Mouse (Mus musculus): ENCODE measurements around the gene Bhlhb9.
"Not testable (repeated sequence)": the region's sequence is repeated elsewhere in the genome, so short reads cannot be mapped to it uniquely, and the experiment has no call there.

Bhlhb9 gene

DNA sequence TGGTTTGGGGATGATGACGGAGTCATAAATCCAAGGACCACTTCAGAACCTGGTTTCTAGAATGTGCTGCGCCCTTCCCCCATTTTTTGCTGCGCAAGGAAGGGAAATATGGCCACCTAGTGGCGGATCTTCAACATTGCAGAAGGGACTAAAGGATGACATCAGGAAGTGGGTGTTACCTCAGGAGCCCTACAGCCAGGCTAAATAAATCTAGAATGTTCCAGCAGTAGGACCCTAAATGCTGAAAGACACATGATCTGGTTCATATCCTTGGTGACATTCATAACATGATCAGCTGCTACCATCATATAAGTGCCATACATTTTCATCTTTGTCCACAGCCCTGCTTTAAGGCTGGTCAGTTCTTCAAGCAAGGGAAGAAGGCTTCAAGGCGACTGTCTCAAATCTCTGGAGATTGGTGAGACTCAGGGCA, at the start of gene Bhlhb9:
Gene Bhlhb9 (plus strand): TSS at position 383 of the 433 bp plus-strand sequence.
- DNase-seq (ENCODE audit: low spot score in 2 of 2) = peak in 1 of 2 experiments; percentile 32

DNA sequence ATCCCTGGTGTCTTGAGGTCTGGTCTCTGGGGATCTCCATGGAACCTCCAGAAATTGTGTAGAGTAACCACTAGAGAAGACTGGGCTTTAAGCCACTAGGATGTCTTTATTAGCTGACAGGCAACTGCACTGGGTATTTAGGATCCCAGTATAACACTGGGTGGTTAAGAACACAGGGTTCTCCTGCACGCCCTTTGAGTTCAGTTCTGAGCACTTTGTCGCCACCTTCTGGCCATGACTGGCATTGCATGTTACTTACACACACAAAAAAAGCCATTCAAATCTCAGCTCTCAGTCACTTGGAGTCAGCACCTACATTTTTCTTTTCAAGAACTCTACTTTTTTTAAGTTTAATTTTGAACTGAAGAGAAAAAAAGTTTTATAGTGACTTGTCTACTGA, 44.6 kb upstream of the Bhlhb9 start:
- peak; percentile 58 to 77 for DNase-seq (ENCODE audit: low spot score in 2 of 2)

DNA sequence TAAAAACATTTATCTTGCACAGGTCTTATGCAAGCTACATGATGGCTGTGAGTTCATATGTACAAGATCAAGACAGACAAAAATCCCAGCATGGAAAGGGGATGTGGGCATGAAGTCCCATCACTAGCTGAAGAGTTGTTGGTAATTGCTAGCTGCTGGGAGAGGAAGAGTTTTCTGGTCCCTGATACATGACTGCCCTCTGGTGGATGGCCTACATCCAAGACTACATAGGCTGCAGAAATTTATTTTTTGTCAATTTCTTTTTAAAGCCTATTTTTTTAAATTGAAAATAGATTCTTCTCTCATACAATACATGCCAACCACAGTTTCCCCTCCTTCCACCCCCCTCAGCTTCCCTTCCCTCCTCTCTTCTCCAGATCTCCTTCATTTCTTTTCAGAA, 35.7 kb upstream of the Bhlhb9 start:
- DNase-seq (ENCODE audit: low spot score in 2 of 2) = peak in 1 of 2 experiments; percentile 15

DNA sequence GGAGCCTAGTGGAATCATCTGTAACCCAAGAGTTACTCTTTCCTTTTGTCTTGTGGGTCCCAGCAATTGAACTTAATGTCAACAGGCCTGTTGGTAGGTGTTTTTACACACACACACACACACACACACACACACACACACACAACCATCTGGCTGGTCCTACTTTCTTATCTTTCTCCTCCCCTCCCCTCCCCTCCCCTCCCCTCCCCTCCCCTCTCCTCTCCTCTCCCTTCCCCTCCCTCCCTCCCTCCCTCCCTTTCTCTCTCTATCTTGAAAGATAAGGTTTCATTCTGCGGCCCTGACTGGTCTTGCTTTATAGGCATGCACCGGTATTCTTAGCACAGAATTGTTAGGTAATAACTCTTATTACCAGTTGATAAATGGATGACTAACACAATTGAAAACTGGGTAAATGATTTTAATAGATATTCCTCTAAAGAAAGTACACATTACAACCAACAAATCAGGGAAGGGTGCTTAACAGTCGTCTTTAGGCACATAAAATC, 29.3 kb upstream of the Bhlhb9 start:
- no peak for DNase-seq (ENCODE audit: low spot score in 2 of 2)

DNA sequence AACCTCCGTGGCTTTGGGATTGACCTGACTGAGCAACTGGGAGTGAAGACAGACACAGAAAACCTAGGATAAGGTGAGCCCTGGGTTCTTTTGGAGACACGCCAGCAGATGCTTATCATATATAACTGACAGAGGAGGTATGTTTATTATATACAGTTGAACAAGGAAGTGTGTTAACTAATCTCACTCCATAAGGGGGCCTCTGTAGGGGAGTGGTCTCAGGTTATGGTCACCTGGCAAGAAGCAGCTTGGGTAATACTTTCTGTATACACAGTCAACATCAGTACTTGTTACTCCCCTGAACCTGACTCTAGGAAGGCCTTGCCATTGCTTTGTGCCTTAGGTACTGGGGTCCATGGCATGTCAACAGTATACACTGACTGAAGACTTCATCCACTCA, 28.8 kb upstream of the Bhlhb9 start:
- DNase-seq (ENCODE audit: low spot score in 2 of 2) = no peak

DNA sequence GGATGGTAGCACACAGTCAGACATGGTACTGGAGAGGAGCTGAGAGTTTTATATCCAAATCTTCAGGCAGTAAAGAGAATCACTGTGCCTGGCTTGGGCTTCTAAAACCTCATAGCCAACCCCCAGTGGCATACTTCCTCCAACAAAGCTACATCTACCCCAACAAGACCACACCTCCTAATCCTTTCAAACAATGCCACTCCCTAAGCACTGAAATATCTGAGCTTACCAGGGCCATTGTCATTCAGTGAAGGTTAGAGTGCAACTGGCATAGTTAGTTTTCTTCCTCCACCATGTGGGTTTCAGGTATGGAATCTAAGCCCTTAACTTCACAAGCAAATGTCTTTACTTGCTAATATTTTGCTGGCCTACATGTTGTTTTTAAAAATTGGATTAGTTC, 5.9 kb upstream of the Bhlhb9 start:
- no peak for DNase-seq (ENCODE audit: low spot score in 2 of 2)

DNA sequence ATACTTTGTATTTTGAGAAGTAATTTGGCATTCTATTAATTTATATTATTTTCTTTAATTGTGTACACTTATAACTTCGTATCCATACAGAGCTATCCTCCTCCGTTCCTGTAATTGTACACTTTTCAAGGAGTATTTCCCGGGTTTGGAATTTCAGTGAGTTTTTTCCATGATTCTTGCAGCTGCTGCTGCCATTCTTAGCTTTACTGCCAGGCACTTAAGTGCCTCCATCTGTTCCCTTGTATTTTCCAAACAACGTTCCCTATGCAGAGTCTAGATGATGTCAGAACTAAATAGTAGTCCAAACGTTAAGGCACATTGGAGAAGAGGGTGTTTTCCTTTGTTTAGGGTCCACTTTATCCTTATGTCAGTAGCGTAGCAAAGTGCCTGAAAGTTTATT, 5.1 kb upstream of the Bhlhb9 start:
- no peak for DNase-seq (ENCODE audit: low spot score in 2 of 2)

DNA sequence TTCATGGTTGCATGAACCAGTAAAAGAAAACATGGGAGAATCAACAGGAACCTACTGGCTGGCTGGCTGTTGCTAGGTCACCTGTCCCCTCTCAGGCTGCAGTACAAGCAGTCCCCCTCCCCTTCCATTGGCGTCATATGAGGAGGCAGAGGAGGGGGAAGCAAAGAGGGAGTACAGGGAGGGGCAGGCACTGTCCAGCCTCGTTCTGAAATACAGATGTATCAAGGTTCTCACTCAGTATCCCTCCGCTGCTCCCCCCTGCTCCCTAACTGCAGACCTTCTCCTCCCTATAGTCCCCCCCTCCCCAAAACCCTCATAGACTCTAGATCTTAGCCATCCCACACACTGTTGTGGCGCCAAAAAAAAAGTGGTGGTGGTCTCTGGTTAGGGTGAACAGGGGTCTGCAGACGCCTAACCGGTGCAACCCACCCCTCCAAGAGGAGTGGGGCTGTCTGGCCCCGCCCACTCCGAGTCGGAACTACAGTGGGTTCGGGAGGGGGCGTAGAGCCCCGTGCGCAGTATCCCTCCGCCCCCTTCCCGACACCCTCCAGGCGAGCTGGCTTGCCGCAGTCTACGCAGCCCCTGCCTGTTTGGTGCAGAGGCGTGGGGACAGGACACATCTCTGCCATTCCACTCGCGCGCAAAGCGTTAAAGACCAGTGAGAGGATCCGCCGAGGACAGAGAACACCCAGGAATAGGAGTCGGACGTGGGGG, 1.6 kb upstream of the Bhlhb9 start:
- DNase-seq (ENCODE audit: low spot score in 2 of 2) = peak in 1 of 2 experiments; percentile 16

DNA sequence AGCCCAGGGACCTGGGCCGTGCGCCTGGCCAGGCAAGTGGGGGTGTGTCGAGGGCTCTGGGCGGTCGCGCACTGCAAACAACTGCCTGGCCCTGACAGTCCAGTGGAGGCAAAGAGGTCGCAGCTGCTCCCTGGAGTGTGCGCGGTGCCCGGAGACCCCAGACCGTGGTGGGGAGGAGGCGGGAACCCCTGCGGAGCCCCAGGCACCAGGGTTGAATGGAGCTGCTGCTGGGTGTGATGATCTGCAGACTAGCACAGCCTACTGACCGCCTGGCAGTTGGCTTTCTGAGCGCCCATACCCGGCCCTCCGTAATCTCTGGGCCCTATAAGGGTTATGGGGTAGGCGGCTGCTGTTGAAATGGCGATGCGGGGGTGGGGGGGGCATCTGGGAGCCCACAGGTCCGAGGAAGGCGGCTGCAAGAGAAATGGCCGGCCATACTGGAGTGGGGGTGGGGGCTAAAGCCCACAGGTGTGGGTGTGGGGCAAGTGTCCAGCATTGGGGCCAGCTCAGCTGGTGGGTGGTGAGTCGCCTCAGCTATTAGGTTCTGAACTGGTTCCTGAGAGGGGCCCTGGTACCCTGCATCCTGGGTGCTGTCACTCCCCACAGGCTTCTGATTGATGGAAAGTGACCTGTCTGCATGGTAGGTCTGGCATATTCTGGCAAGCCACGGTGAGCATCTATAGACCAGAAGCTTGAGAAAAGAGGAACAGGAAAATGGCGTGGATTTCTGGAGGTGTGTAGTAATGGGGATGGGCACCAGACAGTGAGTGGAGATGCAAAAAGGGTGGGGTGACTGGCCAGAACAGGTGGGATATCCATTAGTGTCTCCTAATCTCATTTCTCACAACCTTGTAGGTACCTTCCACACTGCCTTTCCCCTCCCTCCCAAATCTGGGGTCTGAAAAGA, 836 bp upstream of the Bhlhb9 start:
- DNase-seq (ENCODE audit: low spot score in 2 of 2) = not testable (repeated sequence)

DNA sequence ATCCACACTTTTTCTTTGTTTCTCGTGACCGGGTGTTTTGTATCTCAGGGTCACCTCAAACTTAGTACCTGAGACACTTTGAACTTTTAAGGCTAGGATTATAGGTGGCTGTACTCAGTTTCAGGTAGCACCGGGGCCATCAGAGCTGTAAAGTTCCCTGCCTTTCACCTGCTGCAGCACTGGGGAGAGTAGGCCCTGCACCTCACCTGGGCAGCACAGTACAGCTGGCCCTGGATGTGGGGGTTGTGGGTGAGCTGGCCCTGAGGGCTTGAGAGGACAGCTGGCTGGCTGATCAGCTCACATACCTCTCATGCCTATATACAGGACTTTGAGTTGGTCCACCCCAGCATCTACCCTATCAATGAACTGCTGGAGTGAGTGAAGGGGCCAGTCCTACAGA, 6.8 kb downstream of the Bhlhb9 start:
- no peak for DNase-seq (ENCODE audit: low spot score in 2 of 2)

DNA sequence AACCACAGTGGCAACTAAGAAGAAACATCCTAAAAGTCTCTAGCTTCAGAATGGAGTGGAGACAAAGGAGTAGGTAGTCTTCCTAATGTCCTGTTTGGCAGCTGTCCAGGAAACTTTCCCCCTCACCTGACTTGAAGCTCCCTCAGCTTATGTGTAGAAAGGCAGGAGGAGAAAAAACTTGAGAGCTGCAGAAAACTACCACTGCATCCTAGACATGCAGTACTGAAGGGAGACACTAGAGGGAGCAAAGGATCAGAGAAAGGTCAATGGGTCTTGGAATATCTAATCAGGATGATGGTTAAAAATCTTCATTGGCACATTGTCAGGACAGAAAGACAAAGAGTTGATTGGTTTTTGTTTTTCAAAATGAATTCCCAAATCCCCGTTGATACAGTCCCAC, 8.4 kb downstream of the Bhlhb9 start:
- DNase-seq (ENCODE audit: low spot score in 2 of 2) = peak in 1 of 2 experiments; percentile 23

DNA sequence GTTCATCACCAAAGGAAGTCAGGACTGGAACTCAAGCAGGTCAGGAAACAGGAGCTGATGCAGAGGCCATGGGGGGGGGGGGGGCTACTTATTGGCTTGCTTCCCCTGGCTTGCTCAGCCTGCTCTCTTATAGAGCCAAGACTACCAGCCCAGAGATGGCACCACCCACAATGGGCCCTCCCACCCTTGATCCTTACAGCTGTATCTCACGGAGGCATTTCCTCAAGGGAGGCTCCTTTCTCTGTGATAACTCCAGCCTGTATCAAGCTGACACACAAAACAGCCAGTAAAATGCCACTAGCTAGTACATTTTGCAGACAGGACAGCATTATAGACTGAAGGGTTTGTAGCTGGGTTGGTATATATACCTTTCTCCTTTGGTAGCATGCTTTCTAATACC, 38.5 kb downstream of the Bhlhb9 start:
- DNase-seq (ENCODE audit: low spot score in 2 of 2) = not testable (repeated sequence)

DNA sequence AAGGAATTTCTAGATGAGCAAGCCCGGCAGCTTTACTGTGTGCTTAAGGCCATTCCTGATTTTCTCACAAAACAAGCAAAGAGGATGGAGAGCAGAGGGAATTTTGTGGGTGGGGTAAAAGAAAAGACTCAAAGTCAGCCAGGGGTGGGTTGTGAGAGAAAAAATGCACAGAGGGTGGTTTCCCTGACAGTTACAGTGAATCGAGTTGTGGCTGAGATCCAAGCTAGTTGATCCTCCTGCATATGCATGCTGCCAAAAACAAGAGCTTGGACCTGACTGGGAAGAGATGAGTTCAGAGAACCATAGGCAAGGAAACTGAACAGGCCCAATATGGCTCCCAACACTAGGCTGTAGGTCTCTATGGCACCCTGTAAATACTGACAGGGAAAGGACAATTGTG, 40.5 kb downstream of the Bhlhb9 start:
- no peak for DNase-seq (ENCODE audit: low spot score in 2 of 2)

DNA sequence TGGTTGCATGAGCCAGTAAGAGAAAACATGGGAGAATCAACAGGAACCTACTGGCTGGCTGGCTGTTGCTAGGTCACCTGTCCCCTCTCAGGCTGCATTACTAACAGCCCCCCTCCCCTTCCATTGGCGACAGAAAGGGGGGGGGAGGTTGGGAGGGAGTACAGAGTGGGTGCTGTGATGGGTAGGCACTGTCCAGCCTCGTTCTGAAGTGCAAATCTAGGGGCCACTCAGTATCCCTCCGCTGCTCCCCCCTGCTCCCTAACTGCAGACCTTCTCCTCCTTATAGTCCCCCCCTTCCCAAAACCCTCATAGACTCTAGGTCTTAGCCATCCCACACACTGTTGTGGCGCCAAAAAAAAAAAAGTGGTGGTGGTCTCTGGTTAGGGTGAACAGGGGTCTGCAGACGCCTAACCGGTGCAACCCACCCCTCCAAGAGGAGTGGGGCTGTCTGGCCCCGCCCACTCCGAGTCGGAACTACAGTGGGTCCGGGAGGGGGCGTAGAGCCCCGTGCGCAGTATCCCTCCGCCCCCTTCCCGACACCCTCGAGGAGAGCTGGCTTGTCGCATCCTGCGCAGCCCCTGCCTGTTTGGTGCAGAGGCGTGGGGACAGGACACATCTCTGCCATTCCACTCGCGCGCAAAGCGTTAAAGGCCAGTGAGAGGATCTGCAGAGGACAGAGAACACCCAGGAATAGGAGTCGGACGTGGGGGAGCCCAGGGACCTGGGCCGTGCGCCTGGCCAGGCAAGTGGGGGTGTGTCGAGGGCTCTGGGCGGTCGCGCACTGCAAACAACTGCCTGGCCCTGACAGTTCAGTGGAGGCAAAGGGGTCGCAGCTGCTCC, 41.3 kb downstream of the Bhlhb9 start, which contains the start of gene Gprasp2:
Gene Gprasp2 (plus strand): TSS at position 514 of the 840 bp plus-strand sequence.
- not testable (repeated sequence) for DNase-seq (ENCODE audit: low spot score in 2 of 2)

DNA sequence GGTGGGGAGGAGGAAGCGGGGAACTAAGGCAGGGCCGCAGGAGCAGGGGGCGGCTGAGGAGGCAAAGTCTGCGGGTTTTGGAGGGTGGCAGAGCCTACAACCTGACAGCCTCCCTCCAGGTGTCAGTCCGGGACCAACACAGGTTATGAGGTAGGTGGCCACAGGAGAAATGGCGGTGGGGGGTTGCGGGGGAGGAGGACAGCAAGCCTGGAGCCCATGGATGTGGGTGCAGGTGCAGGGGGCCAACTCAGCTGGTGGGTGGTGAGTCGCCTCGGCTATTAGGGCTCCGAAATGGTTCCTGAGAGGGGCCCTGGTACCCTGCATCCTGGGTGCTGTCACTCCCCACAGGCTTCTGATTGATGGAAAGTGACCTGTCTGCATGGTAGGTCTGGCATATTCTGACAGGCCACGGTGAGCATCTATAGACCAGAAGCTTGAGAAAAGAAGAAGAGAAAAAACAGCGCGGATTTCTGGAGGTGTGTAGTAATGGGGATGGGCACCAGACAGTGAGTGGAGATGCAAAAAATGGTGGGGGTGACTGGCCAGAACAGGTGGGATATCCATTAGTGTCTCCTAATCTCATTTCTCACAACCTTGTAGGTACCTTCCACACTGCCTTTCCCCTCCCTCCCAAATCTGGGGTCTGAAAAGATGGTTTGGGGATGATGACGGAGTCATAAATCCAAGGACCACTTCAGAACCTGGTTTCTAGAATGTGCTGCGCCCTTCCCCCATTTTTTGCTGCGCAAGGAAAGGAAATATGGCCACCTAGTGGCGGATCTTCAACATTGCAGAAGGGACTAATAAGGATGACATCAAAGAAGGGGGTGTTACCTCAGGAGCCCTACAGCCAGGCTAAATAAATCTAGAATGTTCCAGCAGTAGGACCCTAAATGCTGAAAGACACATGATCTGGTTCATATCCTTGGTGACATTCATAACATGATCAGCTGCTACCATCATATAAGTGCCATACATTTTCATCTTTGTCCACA, 42.3 kb downstream of the Bhlhb9 start:
- peak in 1 of 2 experiments; percentile 16 for DNase-seq (ENCODE audit: low spot score in 2 of 2)

DNA sequence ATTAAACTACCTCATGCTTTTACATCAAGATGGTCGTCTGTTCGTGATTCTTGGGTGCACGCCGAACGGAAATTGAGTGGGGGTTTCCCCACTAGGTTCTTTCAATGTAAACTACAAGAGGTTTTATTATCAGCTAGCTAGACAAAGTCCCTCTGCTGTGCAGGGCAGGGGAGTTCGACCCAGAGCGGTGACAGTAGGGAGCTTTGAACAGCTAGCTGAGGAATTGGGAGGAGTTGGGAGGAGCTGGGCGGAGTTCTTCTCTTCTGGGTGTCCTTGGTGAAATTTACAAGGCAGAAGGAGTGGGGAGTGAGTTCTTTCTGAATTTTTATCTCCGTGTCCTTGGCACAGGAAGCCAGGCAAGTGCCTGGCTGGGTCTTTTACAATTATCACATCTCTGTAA, 69.4 kb downstream of the Bhlhb9 start:
- DNase-seq (ENCODE audit: low spot score in 2 of 2) = not testable (repeated sequence)

DNA sequence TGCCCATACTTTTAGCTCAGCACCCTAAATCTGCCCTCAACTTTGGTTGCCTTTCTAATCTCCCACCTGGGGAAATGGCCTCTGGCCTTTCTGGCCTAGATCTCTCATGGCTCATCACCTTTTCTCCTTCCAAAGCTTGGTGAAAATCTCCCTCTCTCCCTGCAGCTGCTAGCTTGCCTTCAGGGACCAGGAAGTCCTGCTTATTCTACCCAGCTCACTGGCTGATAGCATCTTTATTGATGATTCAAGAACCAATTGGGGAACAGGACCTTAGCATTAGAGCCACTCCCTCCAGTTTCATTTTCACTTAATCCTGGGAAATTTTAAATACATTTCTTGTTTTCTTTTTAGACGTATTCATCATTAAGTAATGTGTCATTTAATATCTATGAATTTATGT, 79.3 kb downstream of the Bhlhb9 start:
- no peak for DNase-seq (ENCODE audit: low spot score in 2 of 2)

DNA sequence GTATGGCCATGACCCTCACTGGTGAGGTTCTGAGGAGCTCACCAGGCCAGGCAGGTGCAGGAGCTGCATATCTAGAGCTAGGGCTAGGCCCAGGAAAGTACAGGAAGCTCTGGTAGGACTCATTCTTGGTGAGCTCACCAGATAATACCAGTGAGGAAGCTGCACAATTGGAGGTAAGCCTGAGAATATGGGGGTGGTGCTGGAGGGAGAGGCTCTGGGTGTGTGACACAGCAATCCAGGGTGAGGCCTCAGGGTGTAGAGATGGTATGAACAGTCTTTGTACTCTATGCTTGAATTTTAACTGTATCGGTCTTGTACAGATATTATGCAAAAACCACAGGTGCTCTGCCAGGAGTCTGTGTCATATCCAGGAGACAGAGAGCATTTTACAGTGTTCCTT, 82.2 kb downstream of the Bhlhb9 start:
- no peak for DNase-seq (ENCODE audit: low spot score in 2 of 2)

DNA sequence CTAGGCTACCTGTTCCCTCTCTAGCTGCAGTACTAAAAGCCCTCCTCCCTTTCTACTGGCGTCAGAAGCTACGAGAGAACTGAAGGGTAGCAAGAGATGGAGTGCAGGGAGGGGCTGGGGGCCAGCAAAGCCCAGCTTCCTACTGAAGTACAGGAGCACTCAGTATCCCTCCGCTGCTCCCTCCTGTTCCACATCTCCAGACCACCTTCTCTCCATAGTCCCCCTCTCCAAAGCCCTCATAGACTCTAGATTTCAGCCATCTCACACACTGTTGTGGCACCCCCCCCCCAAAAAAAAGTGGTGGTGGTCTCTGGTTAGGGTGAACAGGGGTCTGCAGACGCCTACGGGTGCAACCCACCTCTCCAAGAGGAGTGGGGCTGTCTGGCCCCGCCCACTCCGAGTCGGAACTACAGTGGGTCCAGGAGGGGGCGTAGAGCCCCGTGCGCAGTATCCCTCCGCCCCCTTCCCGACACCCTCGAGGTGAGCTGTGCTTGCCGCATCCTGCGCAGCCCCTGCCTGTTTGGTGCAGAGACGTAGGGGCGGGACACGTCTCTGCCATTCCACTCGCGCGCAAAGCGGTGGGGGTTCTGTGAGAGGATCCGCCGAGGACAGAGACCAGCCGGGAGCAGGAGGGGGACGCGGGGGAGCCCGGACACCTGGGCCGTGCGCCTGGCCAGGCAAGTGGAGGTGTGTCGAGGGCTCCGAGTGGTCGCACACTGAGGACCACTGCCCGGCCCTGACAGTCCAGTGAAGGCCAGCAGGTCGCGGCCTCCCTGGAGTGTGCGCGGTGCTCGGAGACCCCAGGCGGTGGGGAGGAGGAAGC, 88.2 kb downstream of the Bhlhb9 start:
- DNase-seq (ENCODE audit: low spot score in 2 of 2) = peak; percentile 16 to 58

DNA sequence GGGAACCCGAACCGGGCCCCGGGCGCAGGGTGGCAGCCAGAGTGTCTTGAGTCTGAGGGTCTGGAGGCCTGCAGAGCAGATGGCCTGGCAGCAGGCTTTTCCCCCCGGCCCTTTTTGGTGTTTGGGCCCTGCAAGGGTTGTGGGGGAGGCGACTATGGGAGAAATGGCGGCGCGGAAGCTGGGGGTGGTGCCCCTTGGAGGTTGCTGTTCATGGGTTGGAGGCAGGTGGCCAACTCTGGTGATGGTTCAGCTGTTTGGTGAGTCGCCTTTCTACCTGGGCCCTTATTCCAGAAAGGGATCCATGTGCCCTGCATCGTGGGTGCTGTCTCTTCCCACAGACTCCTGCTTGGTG, 88.8 kb downstream of the Bhlhb9 start:
- DNase-seq (ENCODE audit: low spot score in 2 of 2) = peak; percentile 14 to 37
